Mouse (Mus musculus) adrenal gland, postnatal 14 days (tissue): ENCODE data around the gene Olfr1428. TPM values are rescaled to one million over a fixed set of nuclear protein-coding genes. Genes with fewer than 3 reads are reported as not detected.
"Not testable (repeated sequence)": the region's sequence is repeated elsewhere in the genome, so short reads cannot be mapped to it uniquely, and the experiment has no call there.

Experiments
- DNase-seq: peaks from one replicate; pipeline ENCODE4 v3.0.0; 2021; ENCODE audit warnings: mixed read lengths
- long read RNA-seq, 2 experiments: library from polyadenylated mRNA; stranded (forward); transcript quantifications; one replicate each; pipeline ENCODE4 v2.0.0; 2021
- total RNA-seq: library from RNA; stranded (reverse); gene quantifications from 2 replicates; pipeline ENCODE4 v1.2.3, GENCODE M21; 2021

Olfr1428 gene
- not detected in 2 replicates for total RNA-seq
- long read RNA-seq, experiment 1 = 0 reads
- long read RNA-seq, experiment 2 = 0 reads

DNA sequence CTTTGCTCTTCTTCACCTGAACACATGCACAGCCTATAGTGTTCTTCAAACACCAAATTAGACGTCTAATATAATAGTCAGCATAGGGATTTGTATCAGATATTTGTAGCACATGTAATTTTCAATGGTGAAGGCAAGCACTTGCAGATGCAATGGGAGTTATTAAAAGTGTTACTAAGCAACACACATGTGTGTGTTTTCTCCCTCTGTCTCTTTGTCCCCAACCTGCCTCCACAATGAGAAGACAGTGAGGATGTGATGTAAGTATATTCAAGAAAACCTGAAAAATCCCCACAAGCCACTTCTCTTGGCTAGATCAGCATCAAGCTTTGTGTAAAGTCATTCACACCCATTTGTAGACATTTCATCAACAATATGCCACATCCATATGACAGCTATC is at the start of gene Olfr1428:
Gene Olfr1428, minus strand, starts transcription at position 101 of the 400 bp plus-strand sequence.
- no peak for DNase-seq

DNA sequence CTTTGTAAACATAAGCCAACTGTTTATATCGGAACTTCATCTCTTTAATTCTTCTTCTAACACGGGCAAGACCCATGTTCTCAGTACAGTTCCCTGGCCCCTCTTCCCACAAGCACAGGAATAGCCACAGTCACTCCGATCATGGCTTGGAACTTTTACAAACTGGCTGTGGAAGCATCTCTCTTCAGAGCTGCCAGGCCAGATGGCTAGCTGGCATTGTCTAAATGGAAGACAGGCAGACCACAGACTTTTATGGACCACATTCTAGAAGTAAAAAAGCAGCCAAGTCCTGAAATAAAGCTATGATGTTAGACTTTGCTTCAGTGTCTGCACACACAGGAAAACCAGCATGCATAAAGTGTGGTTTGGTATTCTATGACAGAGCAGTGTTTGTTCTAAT is 29.8 kb upstream of the Olfr1428 start:
- no peak for DNase-seq

DNA sequence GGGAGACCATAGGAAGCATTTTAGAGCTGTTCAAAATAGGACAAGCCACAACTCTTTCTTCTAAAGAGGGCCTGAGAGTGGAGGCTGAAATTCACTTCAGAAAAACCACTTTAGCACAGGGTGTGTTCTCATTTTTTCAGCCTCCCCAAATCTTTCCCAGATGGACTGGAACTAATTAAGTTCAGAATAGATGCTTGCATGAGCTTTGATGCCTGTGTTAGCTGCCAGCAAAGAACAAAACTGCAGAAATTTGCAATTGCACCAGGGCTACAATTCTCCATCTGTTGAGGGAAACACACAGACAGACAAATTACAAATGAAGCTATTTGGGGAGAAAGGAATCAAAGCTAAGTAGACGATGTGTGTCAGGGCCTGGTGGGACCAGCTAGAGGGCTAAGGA is 27.7 kb upstream of the Olfr1428 start:
- DNase-seq = no peak

DNA sequence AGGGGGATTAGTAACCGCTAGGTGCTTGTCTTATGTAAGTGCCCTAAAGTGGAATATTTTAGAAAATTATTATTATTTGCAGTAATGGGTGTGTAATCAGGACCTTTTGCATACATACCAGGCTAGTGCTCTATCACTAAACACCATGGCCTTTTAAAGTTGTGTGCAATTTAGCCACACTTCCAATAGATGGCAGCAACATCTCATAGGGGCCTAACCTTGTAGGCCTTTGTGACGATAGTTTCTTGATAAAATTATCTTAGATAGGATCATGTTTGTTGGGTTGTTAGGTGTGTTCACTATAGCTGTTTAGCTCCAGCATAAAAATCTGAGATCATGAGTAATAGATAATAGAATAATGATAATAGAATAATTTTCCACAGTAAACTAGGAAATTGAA is 18.6 kb upstream of the Olfr1428 start:
- DNase-seq = peak; percentile 24

DNA sequence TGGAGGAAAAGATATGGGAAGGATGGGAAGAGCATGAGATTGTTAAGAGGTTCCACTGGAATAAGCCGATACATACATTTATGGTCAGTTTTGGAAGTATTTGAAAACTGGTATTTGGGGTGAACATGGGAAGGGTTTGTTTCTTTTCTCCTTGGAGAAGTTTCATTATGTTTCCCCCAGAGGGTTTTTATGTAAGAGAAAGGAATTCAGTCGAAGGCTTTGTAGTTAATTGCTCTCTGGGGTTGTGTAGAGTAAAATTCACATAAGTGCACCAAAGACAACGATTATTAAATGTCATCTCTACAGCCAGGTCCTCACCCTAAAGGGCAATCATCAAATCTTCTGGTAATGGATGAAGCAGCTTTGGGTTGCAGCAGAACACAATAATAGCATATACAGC is 7.4 kb upstream of the Olfr1428 start, which contains the start of gene Olfr76:
Gene Olfr76, minus strand, starts transcription at position 101 of the 400 bp plus-strand sequence.
- no peak for DNase-seq

DNA sequence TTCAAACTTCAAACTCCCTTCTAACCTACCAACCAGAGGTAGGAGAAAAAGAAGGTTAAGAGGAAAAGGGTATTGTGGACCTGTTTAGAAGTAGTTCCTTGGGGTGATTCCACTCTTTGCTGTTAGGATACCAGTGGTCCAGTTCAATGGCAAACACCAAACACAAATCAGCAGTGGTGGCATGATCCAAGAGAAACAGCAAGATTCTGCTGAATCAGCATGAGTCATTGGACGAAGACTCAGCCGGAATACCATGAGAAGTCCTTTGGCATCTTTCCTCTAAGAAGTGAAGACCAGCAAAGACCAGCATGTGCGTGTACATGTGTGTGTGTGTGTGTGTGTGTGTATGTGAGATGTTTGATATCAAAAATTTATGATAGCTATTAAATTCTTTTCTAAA is 767 bp upstream of the Olfr1428 start:
- DNase-seq = no peak

DNA sequence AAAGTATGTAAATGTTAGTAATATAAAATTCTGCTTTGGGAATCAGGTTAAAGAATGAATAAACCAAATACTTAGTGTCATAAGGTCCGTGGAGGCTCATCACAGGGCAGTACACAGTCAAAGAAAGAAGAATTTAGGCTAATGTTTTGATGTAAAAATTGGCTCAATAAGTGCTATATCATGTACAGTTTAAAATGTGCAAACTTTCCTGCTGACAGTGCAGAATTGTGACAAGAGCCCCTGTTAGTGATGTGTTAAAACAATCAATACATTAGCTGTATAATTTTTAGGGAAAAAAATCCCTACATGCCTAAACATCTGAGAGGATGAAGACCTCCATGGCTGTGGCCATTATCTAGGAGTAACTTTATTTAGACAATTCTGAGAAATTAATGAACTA is 1.9 kb downstream of the Olfr1428 start:
- no peak for DNase-seq

DNA sequence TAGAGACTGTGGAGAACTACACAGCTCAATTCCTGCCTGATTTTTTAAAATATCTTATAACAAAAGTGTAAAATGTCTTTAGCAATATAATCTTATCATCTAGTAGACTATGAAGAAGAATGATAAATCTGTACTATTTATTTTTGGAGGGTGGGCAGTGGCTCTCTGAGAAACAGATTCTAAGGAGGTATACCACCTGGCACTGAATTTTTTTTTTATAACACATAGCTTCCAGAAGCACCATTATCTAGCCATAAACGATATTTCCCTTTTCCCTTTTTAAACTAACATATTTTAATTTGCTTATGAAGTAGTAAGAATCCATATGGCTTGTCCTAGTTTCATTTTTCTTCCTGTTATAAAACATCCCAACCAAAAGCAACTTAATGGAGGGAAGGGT is 11.2 kb downstream of the Olfr1428 start:
- DNase-seq = no peak

DNA sequence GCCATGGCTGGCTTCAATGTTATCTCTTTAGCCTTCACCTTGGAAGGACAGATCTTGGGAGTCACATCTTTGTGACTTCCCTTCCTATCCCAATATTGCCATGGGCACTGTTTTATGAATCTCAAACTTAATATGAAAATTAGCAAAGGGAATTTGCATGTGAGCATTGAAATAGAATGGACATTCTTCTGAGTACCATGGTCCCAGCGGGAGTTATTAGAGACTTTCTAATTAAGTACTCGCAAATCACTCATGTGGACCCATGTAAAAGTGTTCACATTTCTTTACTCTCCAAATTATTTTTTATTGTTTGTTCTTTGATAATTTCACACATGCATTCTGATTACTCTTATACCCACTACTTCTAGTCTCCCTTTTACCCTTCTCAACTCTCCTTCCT is 12.5 kb downstream of the Olfr1428 start, which contains the start of gene Olfr1427:
Gene Olfr1427, minus strand, starts transcription at position 101 of the 400 bp plus-strand sequence.
- no peak for DNase-seq

DNA sequence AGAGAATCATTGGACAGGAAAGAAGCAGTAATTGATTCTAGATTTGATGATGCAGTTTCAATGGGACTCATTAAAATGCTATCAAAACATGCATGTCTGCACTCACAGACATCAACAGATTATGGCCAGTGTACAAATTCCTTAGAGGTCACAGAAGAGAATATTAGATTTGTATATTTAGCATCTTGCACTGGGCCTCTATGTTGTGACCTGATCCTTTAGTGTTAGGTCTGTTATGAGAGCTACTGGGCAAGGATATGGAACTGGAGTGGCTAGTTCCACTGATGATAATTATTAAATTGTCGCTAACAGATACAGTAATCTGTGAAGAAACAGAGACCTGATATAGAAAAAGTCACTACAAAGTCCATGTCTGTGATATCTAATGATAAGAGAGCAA is 23.8 kb downstream of the Olfr1428 start, which contains the start of gene Olfr1426:
Gene Olfr1426, minus strand, starts transcription at position 101 of the 400 bp plus-strand sequence.
- no peak for DNase-seq

DNA sequence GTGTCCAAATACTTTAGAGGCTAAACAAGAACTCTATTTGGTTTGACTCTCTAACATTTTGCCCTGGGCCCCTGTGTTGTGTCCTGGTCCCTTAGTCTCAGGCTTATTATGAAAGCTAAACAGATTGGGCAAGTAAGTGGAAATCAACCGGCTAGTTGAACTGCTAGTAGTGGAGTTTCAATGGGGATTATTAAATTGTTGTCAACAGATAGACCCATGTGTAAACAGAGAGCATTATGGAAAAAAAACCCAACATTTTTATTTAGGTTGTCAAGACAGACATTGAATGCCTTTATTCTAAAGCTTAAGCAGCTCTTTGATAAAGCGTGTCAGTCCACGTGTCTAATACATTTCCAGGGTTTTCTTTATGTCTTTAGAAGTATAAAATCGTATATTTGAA is 38.1 kb downstream of the Olfr1428 start, which contains the start of gene Olfr1425:
Gene Olfr1425, minus strand, starts transcription at position 101 of the 400 bp plus-strand sequence.
- DNase-seq = not testable (repeated sequence)

DNA sequence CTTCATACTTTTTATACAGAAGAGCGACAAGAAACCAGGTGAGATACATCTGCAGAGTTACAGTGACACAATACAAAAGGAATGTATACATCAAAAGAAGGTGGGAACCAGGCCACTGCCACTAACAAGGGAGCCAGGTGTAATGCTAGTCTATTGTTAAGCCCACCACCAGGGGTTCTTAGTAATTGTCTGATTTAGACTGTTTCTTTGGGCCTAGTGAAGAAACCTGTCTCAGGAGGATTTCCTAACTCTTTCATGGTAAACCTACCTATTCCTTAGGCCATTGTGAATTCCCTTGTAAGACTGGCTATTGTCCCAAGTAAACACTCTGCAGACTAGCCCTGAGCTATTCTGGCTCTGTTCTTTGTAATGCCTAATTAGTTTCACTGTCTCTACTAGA is 46.2 kb downstream of the Olfr1428 start:
- DNase-seq = not testable (repeated sequence)

DNA sequence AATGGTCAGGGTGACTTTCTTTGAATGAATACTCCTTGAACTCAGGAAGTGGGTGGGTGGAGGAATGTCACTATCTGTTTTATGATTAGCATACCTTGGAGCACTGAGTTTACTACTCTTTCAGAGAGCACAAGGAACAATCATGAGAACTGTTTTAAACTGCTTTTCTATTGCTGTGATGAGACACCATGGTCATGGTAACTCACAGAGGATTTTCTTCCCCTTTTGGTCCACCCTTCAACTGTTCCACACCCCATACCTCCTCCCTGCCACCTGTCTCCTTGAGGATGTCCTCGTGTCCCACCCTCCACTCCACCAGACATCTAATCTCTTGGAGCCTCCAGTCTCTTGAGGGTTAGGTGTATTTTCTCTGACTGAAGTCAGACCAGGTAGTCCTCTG is 47.9 kb downstream of the Olfr1428 start:
- DNase-seq = not testable (repeated sequence)

DNA sequence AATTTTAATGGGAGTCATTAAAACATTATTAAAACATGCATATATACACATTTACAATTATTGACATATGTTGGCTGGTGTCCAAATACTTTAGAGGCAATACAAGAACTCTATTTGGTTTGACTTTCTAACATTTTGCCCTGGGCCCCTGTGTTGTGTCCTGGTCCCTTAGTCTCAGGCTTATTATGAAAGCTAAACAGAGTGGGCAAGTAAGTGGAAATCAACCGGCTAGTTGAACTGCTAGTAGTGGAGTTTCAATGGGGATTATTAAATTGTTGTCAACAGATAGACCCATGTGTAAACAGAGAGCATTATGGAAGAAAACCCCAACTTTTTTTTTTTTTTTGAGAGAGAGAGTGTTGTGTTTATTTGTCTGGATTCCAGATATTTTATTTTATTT is 53.1 kb downstream of the Olfr1428 start, which contains the start of gene Olfr1424:
Gene Olfr1424, minus strand, starts transcription at position 101 of the 400 bp plus-strand sequence.
- DNase-seq = not testable (repeated sequence)

Other genes with a start within 250 kb of the Olfr1428 start
- gene Olfr1419, start 240.8 kb downstream of the Olfr1428 start, total RNA-seq = not detected in 2 replicates
- not detected in 2 replicates for gene Olfr1420, start 229.3 kb downstream of the Olfr1428 start, total RNA-seq
- 30.2 and 31.7 TPM in 2 replicates for gene Patl1, start 203.5 kb downstream of the Olfr1428 start, total RNA-seq
- 63.9 and 65.6 TPM in 2 replicates for gene Osbp, start 150.0 kb downstream of the Olfr1428 start, total RNA-seq
- not detected in 2 replicates for gene Olfr1423, start 74.6 kb downstream of the Olfr1428 start, total RNA-seq
- not detected in 2 replicates for gene Olfr1424, start 53.2 kb downstream of the Olfr1428 start, total RNA-seq
- gene Olfr1425, start 38.2 kb downstream of the Olfr1428 start, total RNA-seq = not detected in 2 replicates
- not detected in 2 replicates for gene Olfr1426, start 23.9 kb downstream of the Olfr1428 start, total RNA-seq
- gene Olfr1427, start 12.6 kb downstream of the Olfr1428 start, total RNA-seq = not detected in 2 replicates
- gene Olfr76, start 7.3 kb upstream of the Olfr1428 start, total RNA-seq = not detected in 2 replicates
- not detected in 2 replicates for gene Olfr1555-ps1, start 54.2 kb upstream of the Olfr1428 start, total RNA-seq
- not detected in 2 replicates for gene Olfr1431, start 84.7 kb upstream of the Olfr1428 start, total RNA-seq
- gene Olfr1432, start 116.7 kb upstream of the Olfr1428 start, total RNA-seq = not detected in 2 replicates
- gene Olfr262, start 125.8 kb upstream of the Olfr1428 start, total RNA-seq = not detected in 2 replicates
- not detected in 2 replicates for gene Olfr235, start 145.1 kb upstream of the Olfr1428 start, total RNA-seq
- gene Olfr1434, start 164.0 kb upstream of the Olfr1428 start, total RNA-seq = not detected in 2 replicates
- gene Olfr1436, start 183.2 kb upstream of the Olfr1428 start, total RNA-seq = not detected in 2 replicates
- gene Olfr1437, start 209.2 kb upstream of the Olfr1428 start, total RNA-seq = not detected in 2 replicates
- gene Olfr1438-ps1, start 220.0 kb upstream of the Olfr1428 start, total RNA-seq = not detected in 2 replicates